Mouse (Mus musculus): ENCODE data around the gene Rpl10a. TPM values are rescaled to one million over a fixed set of nuclear protein-coding genes. Genes with fewer than 3 reads are reported as not detected.
A peak's percentile ranks its signal among the peaks of the same experiment; 100 is the strongest.

The Rpl10a gene
- total and polyA plus RNA-seq, 2 experiments from 2014 or later, result 366 to 1,161 TPM

- no peak overlapping the region for H3K27ac ChIP-seq (ENCODE audit: low read depth, low read length)
- H3K4me2 ChIP-seq (ENCODE audit: low read depth), result no peak overlapping the region
- no peaks in the 10 kb centered on the region for H3K36me3 ChIP-seq (ENCODE audit: insufficient read depth)
- no peaks in the 10 kb centered on the region for H3K4me1 ChIP-seq (ENCODE audit: insufficient read depth)
- no peak for TF ChIP-seq CTCF (IDR thresholded peaks at IDR 0.05; ENCODE audit: low read depth)
- no peaks in the 10 kb centered on the region for H3K9me3 ChIP-seq (ENCODE audit: low read length)
- WGBS, result 83% methylated on average over 5 of the region's 5 CpGs
- ATAC-seq (no peak), DNase-seq (no peak)
- H3K4me3 ChIP-seq (ENCODE audit: low read depth, low read length), result no peak overlapping the region
- H3K9ac ChIP-seq, result no peak overlapping the region
- H3K27me3 ChIP-seq (ENCODE audit: insufficient read depth, low read length), result peaks cover 18% of the 10 kb centered on the region
Observed at GRCm38 (mm10) chr17:28369056-28369455, 40.8 kb downstream of the Rpl10a start.

- Histone ChIP-seq H3K9ac (no peak overlapping the region), H3K4me1 (ENCODE audit: insufficient read depth) (no peaks in the 10 kb centered on the region), H3K27me3 (ENCODE audit: insufficient read depth, low read length) (peaks cover 16% of the 10 kb centered on the region), H3K27ac (ENCODE audit: low read depth, low read length) (no peak overlapping the region), H3K4me2 (ENCODE audit: low read depth) (no peak overlapping the region), H3K9me3 (ENCODE audit: low read length) (no peaks in the 10 kb centered on the region), H3K4me3 (ENCODE audit: low read depth, low read length) (no peak overlapping the region), H3K36me3 (ENCODE audit: insufficient read depth) (no peaks in the 10 kb centered on the region)
- 50% methylated on average over 2 of the region's 2 CpGs for WGBS
- TF ChIP-seq CTCF (IDR thresholded peaks at IDR 0.05; ENCODE audit: low read depth), result no peak
- no peak for DNase-seq
- ATAC-seq, result no peak
Observed at GRCm38 (mm10) chr17:28371286-28371685, 43.0 kb downstream of the Rpl10a start.

DNA sequence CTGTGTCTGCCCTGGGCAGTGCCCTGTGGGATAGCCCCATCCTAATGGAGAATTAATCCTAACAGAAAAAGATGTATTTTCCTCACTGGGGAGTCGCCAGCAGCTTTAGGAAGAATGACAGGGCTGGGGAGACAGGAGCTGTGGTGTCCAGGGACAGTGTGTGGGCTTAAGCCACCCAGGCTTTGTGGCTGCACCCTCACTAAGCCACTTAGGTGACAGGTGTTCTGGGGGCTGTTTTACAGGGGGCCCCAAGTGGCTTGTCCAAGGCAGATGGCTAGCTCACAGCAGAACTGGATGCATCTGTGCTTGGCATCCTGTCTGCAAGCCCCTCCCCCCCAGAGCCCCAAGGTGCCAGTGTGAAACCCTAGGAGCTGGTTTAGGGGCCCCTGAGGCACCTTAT is 43.7 kb downstream of the Rpl10a start:
- no peaks in the 10 kb centered on the region for H3K36me3 ChIP-seq (ENCODE audit: insufficient read depth)
- H3K4me3 ChIP-seq (ENCODE audit: low read depth, low read length), result no peak overlapping the region
- H3K4me2 ChIP-seq (ENCODE audit: low read depth), result no peak overlapping the region
- peaks cover 19% of the 10 kb centered on the region for H3K27me3 ChIP-seq (ENCODE audit: insufficient read depth, low read length)
- H3K9ac ChIP-seq, result no peak overlapping the region
- DNase-seq (no peak), ATAC-seq (no peak)
- no peak overlapping the region for H3K27ac ChIP-seq (ENCODE audit: low read depth, low read length)
- WGBS, result 65% methylated on average over 1 of the region's 1 CpGs
- H3K9me3 ChIP-seq (ENCODE audit: low read length), result no peaks in the 10 kb centered on the region
- no peak for TF ChIP-seq CTCF (IDR thresholded peaks at IDR 0.05; ENCODE audit: low read depth)
- H3K4me1 ChIP-seq (ENCODE audit: insufficient read depth), result no peaks in the 10 kb centered on the region

DNA sequence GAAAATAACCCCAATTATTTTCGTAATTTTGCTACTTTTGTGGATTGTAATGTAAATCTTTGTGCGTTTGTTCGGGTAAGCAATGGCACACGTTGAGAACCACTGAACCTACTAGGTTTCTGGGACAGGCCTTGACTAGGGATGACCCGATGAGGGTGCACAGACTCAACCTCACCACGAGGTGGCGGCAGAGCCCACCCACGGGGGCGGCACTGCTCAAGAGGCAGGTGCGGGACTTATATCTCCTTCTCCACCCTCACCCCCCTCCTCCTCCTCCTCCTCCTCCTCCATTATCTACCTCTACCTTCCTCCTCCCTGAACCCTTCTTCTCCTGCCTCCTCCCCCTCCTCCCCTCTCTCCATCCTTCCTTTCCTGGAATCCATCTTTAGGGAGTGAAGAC is 45.5 kb downstream of the Rpl10a start:
- no peak overlapping the region for H3K4me3 ChIP-seq (ENCODE audit: low read depth, low read length)
- TF ChIP-seq CTCF (IDR thresholded peaks at IDR 0.05; ENCODE audit: low read depth), result peak; percentile 75
- no peaks in the 10 kb centered on the region for H3K4me1 ChIP-seq (ENCODE audit: insufficient read depth)
- 12% methylated on average over 10 of the region's 10 CpGs for WGBS
- no peaks in the 10 kb centered on the region for H3K9me3 ChIP-seq (ENCODE audit: low read length)
- no peak for ATAC-seq
- no peaks in the 10 kb centered on the region for H3K36me3 ChIP-seq (ENCODE audit: insufficient read depth)
- no peak overlapping the region for H3K27ac ChIP-seq (ENCODE audit: low read depth, low read length)
- DNase-seq, result peak; percentile 53
- peaks cover 19% of the 10 kb centered on the region for H3K27me3 ChIP-seq (ENCODE audit: insufficient read depth, low read length)
- H3K4me2 ChIP-seq (ENCODE audit: low read depth), result no peak overlapping the region
- H3K9ac ChIP-seq, result no peak overlapping the region

DNA sequence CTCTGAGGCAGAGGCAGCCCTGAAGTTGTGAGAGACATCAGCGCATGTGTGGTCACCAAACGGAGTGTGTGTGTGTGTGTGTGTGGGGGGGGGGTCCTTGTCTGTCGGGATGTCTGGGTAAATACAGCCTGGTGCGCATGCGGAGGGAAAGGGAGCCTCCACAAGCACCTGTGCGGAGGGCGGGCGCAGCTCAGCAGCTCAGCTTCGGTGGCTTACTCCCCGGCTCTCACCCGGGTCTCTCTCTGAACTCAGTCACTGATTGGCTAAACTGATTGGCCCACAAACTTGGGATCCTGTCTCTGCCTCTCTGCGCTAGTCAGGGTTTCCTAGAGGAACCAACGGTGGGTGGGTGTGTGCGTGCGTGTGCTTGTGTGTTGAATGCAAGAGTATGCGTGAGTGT is 46.2 kb downstream of the Rpl10a start:
- peaks cover 19% of the 10 kb centered on the region for H3K27me3 ChIP-seq (ENCODE audit: insufficient read depth, low read length)
- no peaks in the 10 kb centered on the region for H3K36me3 ChIP-seq (ENCODE audit: insufficient read depth)
- 13% methylated on average over 15 of the region's 16 CpGs for whole genome bisulfite sequencing
- H3K9ac ChIP-seq, result no peak overlapping the region
- no peak overlapping the region for H3K27ac ChIP-seq (ENCODE audit: low read depth, low read length)
- no peak overlapping the region for H3K4me2 ChIP-seq (ENCODE audit: low read depth)
- ATAC-seq (no peak), DNase-seq (no peak)
- TF ChIP-seq CTCF (IDR thresholded peaks at IDR 0.05; ENCODE audit: low read depth), result no peak
- H3K4me3 ChIP-seq (ENCODE audit: low read depth, low read length), result no peak overlapping the region
- H3K4me1 ChIP-seq (ENCODE audit: insufficient read depth), result no peaks in the 10 kb centered on the region
- no peaks in the 10 kb centered on the region for H3K9me3 ChIP-seq (ENCODE audit: low read length)

GRCm38 (mm10) chr17:28375592-28376061 is 47.4 kb downstream of the Rpl10a start:
- Histone ChIP-seq H3K27ac (ENCODE audit: low read depth, low read length) (no peak overlapping the region), H3K9ac (no peak overlapping the region), H3K4me3 (ENCODE audit: low read depth, low read length) (no peak overlapping the region), H3K36me3 (ENCODE audit: insufficient read depth) (no peaks in the 10 kb centered on the region), H3K27me3 (ENCODE audit: insufficient read depth, low read length) (peaks cover 19% of the 10 kb centered on the region), H3K9me3 (ENCODE audit: low read length) (no peaks in the 10 kb centered on the region), H3K4me2 (ENCODE audit: low read depth) (no peak overlapping the region), H3K4me1 (ENCODE audit: insufficient read depth) (no peaks in the 10 kb centered on the region)
- ATAC-seq, result no peak
- DNase-seq, result no peak
- TF ChIP-seq CTCF (IDR thresholded peaks at IDR 0.05; ENCODE audit: low read depth), result no peak
- 19% methylated on average over 17 of the region's 17 CpGs for WGBS

DNA sequence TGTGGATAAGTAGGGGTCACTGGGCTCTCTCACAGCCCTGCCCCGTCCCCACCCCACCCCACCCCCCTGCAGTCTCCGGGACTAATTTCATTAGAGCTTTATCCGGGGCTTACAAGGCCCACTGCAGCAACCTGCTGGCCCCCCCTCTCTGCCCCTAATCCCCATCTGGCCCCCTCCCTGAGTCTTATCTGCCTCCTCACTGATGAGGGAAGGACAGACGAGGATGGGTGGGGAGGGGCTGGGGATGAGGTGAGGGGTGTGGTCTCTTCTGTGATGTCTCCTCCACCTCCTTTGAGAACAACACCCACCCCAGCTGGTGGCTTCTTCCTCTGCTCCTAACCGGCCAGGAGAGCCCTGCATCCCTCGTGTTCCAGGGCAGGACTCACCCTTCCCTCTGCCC is 52.0 kb downstream of the Rpl10a start:
- H3K36me3 ChIP-seq (ENCODE audit: insufficient read depth), result no peaks in the 10 kb centered on the region
- no peak overlapping the region for H3K4me2 ChIP-seq (ENCODE audit: low read depth)
- no peak overlapping the region for H3K27ac ChIP-seq (ENCODE audit: low read depth, low read length)
- no peaks in the 10 kb centered on the region for H3K9me3 ChIP-seq (ENCODE audit: low read length)
- 5% methylated on average over 6 of the region's 6 CpGs for WGBS
- DNase-seq, result no peak
- peaks cover 10% of the 10 kb centered on the region; the same call in 1 of the 2 replicates for H3K27me3 ChIP-seq (ENCODE audit: insufficient read depth, low read length)
- no peak overlapping the region for H3K9ac ChIP-seq
- H3K4me3 ChIP-seq (ENCODE audit: low read depth, low read length), result no peak overlapping the region
- H3K4me1 ChIP-seq (ENCODE audit: insufficient read depth), result no peaks in the 10 kb centered on the region
- no peak for ATAC-seq
- TF ChIP-seq CTCF (IDR thresholded peaks at IDR 0.05; ENCODE audit: low read depth), result no peak

Other genes starting within 250 kb of the Rpl10a start
- 4.3 and 7.2 TPM in 2 replicates for gene Tcp11, start 247.8 kb upstream of the Rpl10a start, total RNA-seq (2014; rRNA removed)
- 1.7 and 2.9 TPM in 2 replicates for gene Tcp11, start 247.8 kb upstream of the Rpl10a start, polyA plus RNA-seq (2015; fragmentation: Nextera tagmentation; extraction: Ambion mirVana)
- gene Scube3, start 186.3 kb upstream of the Rpl10a start, total RNA-seq (2014; rRNA removed), result 16.3 and 16.7 TPM in 2 replicates
- 3.1 and 3.2 TPM in 2 replicates for gene Scube3, start 186.3 kb upstream of the Rpl10a start, polyA plus RNA-seq (2015; fragmentation: Nextera tagmentation; extraction: Ambion mirVana)
- gene Zfp523, start 151.3 kb upstream of the Rpl10a start, total RNA-seq (2014; rRNA removed), result 57.7 and 72.4 TPM in 2 replicates
- gene Zfp523, start 151.3 kb upstream of the Rpl10a start, polyA plus RNA-seq (2015; fragmentation: Nextera tagmentation; extraction: Ambion mirVana), result 36.5 and 41.1 TPM in 2 replicates
- 5.2 and 6.8 TPM in 2 replicates for gene Def6, start 120.7 kb upstream of the Rpl10a start, total RNA-seq (2014; rRNA removed)
- 6.8 and 8.5 TPM in 2 replicates for gene Def6, start 120.7 kb upstream of the Rpl10a start, polyA plus RNA-seq (2015; fragmentation: Nextera tagmentation; extraction: Ambion mirVana)
- gene Ppard, start 95.8 kb upstream of the Rpl10a start, total RNA-seq (2014; rRNA removed), result 5.4 and 7.9 TPM in 2 replicates
- gene Ppard, start 95.8 kb upstream of the Rpl10a start, polyA plus RNA-seq (2015; fragmentation: Nextera tagmentation; extraction: Ambion mirVana), result 0.92 and 1.3 TPM in 2 replicates
- 32.5 and 35.2 TPM in 2 replicates for gene Fance, start 15.0 kb upstream of the Rpl10a start, total RNA-seq (2014; rRNA removed)
- 31.2 and 31.4 TPM in 2 replicates for gene Fance, start 15.0 kb upstream of the Rpl10a start, polyA plus RNA-seq (2015; fragmentation: Nextera tagmentation; extraction: Ambion mirVana)
- 4.5 and 4.8 TPM in 2 replicates for gene Tead3, start 22.3 kb downstream of the Rpl10a start, total RNA-seq (2014; rRNA removed)
- gene Tead3, start 22.3 kb downstream of the Rpl10a start, polyA plus RNA-seq (2015; fragmentation: Nextera tagmentation; extraction: Ambion mirVana), result 1.1 and 1.4 TPM in 2 replicates
- gene Tulp1, start 36.8 kb downstream of the Rpl10a start, total RNA-seq (2014; rRNA removed), result 1.2 and 1.8 TPM in 2 replicates
- gene Tulp1, start 36.8 kb downstream of the Rpl10a start, polyA plus RNA-seq (2015; fragmentation: Nextera tagmentation; extraction: Ambion mirVana), result 0.86 and 1.5 TPM in 2 replicates
- 26.6 and 37.3 TPM in 2 replicates for gene Fkbp5, start 189.1 kb downstream of the Rpl10a start, total RNA-seq (2014; rRNA removed)
- 18.3 and 21.1 TPM in 2 replicates for gene Fkbp5, start 189.1 kb downstream of the Rpl10a start, polyA plus RNA-seq (2015; fragmentation: Nextera tagmentation; extraction: Ambion mirVana)
- gene Armc12, start 202.3 kb downstream of the Rpl10a start, total RNA-seq (2014; rRNA removed), result 0.15 TPM in 1 of 2 replicates, not detected in the other
- gene Armc12, start 202.3 kb downstream of the Rpl10a start, polyA plus RNA-seq (2015; fragmentation: Nextera tagmentation; extraction: Ambion mirVana), result not detected in 2 replicates
- gene Clpsl2, start 220.9 kb downstream of the Rpl10a start, total RNA-seq (2014; rRNA removed), result not detected in 2 replicates
- gene Clpsl2, start 220.9 kb downstream of the Rpl10a start, polyA plus RNA-seq (2015; fragmentation: Nextera tagmentation; extraction: Ambion mirVana), result not detected in 2 replicates
- not detected in 2 replicates for gene Clps, start 232.3 kb downstream of the Rpl10a start, total RNA-seq (2014; rRNA removed)
- not detected in 2 replicates for gene Clps, start 232.3 kb downstream of the Rpl10a start, polyA plus RNA-seq (2015; fragmentation: Nextera tagmentation; extraction: Ambion mirVana)
- 10.6 and 11.9 TPM in 2 replicates for gene Lhfpl5, start 247.2 kb downstream of the Rpl10a start, total RNA-seq (2014; rRNA removed)
- gene Lhfpl5, start 247.2 kb downstream of the Rpl10a start, polyA plus RNA-seq (2015; fragmentation: Nextera tagmentation; extraction: Ambion mirVana), result 11.4 and 13.2 TPM in 2 replicates